Mouse (Mus musculus) forebrain, embryonic 14.5 days (tissue): ENCODE measurements around the gene Samd14. TPM values are rescaled to one million over a fixed set of nuclear protein-coding genes. Genes with fewer than 3 reads are reported as not detected.

Experiments
- ATAC-seq: fragments of 200-750 bp; cut with Nextera tagmentation; 2 replicates; pipeline ENCODE4 v1.8.0; 2017; ENCODE audit warnings: mild to moderate bottlenecking, moderate library complexity
- DNase-seq: peaks from one replicate; pipeline ENCODE4 v3.0.0-alpha.2; 2015; ENCODE audit warnings: low spot score
- H3K27ac ChIP-seq: fragments of 300-500 bp; sonication (generic); 2 replicates; pipeline ENCODE4 v1.5.1; 2014; ENCODE audit warnings: low read depth, mild to moderate bottlenecking, control low read depth, low read length, moderate library complexity
- H3K27me3 ChIP-seq: fragments of 300-500 bp; sonication (generic); replicated peaks from 2 replicates; pipeline ENCODE4 v1.6.1; 2014; ENCODE audit warnings: low read length, control low read depth, mixed read lengths; ENCODE audit not compliant: control insufficient read depth, insufficient read depth
- H3K36me3 ChIP-seq: fragments of 300-500 bp; sonication (generic); 2 replicates; pipeline ENCODE4 v1.6.1; 2014; ENCODE audit warnings: low read length, control low read depth; ENCODE audit not compliant: control insufficient read depth, insufficient read depth
- H3K4me1 ChIP-seq: fragments of 300-500 bp; sonication (generic); 2 replicates; pipeline ENCODE4 v1.6.1; 2014; ENCODE audit warnings: antibody characterized with exemption, low read length, control low read depth; ENCODE audit not compliant: control insufficient read depth, insufficient read depth
- H3K4me2 ChIP-seq: fragments of 300-500 bp; sonication (generic); 2 replicates; pipeline ENCODE4 v1.6.1; 2014; ENCODE audit warnings: mild to moderate bottlenecking, control low read depth, low read length
- H3K4me3 ChIP-seq: fragments of 300-500 bp; sonication (generic); 2 replicates; pipeline ENCODE4 v1.5.1; 2014; ENCODE audit warnings: low read depth, low read length, control low read depth
- H3K9ac ChIP-seq: fragments of 300-500 bp; sonication (generic); 2 replicates; pipeline ENCODE4 v1.6.1; 2014; ENCODE audit warnings: mild to moderate bottlenecking, low read length, control low read depth, moderate library complexity
- H3K9me3 ChIP-seq: fragments of 300-500 bp; sonication (generic); replicated peaks from 2 replicates; pipeline ENCODE4 v1.6.1; 2016; ENCODE audit warnings: low read length, control low read depth, mixed read lengths; ENCODE audit not compliant: control insufficient read depth
- WGBS: fragments of 180-500 bp; shearing (Covaris S2); extraction: QIAGEN DNeasy Blood & Tissue Kit; methylation state at CpG from one replicate; pipeline ENCODE4 v1.1.7; 2014; 5-methylcytosine and 5-hydroxymethylcytosine counted together
- polyA plus RNA-seq: library from polyadenylated mRNA; unstranded; fragments of >200 nt; fragmentation: Nextera tagmentation; extraction: Ambion mirVana; gene quantifications from 2 replicates; pipeline ENCODE4 v1.2.1, GENCODE M21; 2014

Samd14 gene
- polyA plus RNA-seq, 1 experiment from 2014 or later = 81.7 TPM

GRCm38 (mm10) chr11:95033617-95034016 lies 23.9 kb downstream of the Samd14 start:
- no peak overlapping the region for H3K9ac ChIP-seq
- no peaks in the 10 kb centered on the region for H3K36me3 ChIP-seq
- H3K4me3 ChIP-seq = no peak overlapping the region
- WGBS = 82% methylated on average over 14 of the region's 14 CpGs
- DNase-seq (no peak), ATAC-seq (no peak)
- no peaks in the 10 kb centered on the region for H3K4me1 ChIP-seq
- no peak overlapping the region for H3K4me2 ChIP-seq
- no peaks in the 10 kb centered on the region for H3K27me3 ChIP-seq
- H3K27ac ChIP-seq = no peak overlapping the region
- H3K9me3 ChIP-seq = no peaks in the 10 kb centered on the region

GRCm38 (mm10) chr11:95034902-95035301 lies 25.2 kb downstream of the Samd14 start:
- no peaks in the 10 kb centered on the region for H3K4me1 ChIP-seq
- H3K27me3 ChIP-seq = no peaks in the 10 kb centered on the region
- ATAC-seq (no peak), DNase-seq (no peak)
- no peaks in the 10 kb centered on the region for H3K9me3 ChIP-seq
- H3K27ac ChIP-seq = no peak overlapping the region
- H3K4me3 ChIP-seq = no peak overlapping the region
- H3K36me3 ChIP-seq = no peaks in the 10 kb centered on the region
- no peak overlapping the region for H3K4me2 ChIP-seq
- no peak overlapping the region for H3K9ac ChIP-seq
- 73% methylated on average over 10 of the region's 10 CpGs for WGBS

- ATAC-seq = no peak
- no peaks in the 10 kb centered on the region for H3K36me3 ChIP-seq
- H3K27ac ChIP-seq = no peak overlapping the region
- H3K9me3 ChIP-seq = no peaks in the 10 kb centered on the region
- peaks cover 7% of the 10 kb centered on the region; the same call in 1 of the 2 replicates for H3K4me1 ChIP-seq
- no peak overlapping the region for H3K4me3 ChIP-seq
- H3K9ac ChIP-seq = no peak overlapping the region
- no peak for DNase-seq
- no peak overlapping the region for H3K4me2 ChIP-seq
- 96% methylated on average over 5 of the region's 5 CpGs for WGBS
- no peaks in the 10 kb centered on the region for H3K27me3 ChIP-seq
Observed at GRCm38 (mm10) chr11:95036521-95036920, 26.8 kb downstream of the Samd14 start.

GRCm38 (mm10) chr11:95037306-95037705 lies 27.6 kb downstream of the Samd14 start:
- no peak for ATAC-seq
- Histone ChIP-seq H3K36me3 (no peaks in the 10 kb centered on the region), H3K9me3 (no peaks in the 10 kb centered on the region), H3K27ac (peak overlapping the region; percentile 39; the same call in 1 of the 2 replicates), H3K4me1 (peaks cover 10% of the 10 kb centered on the region; the same call in 1 of the 2 replicates), H3K9ac (no peak overlapping the region), H3K27me3 (no peaks in the 10 kb centered on the region), H3K4me3 (no peak overlapping the region), H3K4me2 (no peak overlapping the region)
- 58% methylated on average over 6 of the region's 6 CpGs for WGBS
- no peak for DNase-seq

GRCm38 (mm10) chr11:95038156-95038817 lies 28.6 kb downstream of the Samd14 start:
- Histone ChIP-seq H3K9ac (no peak overlapping the region), H3K27me3 (no peaks in the 10 kb centered on the region), H3K27ac (no peak overlapping the region), H3K9me3 (no peaks in the 10 kb centered on the region), H3K36me3 (no peaks in the 10 kb centered on the region), H3K4me2 (no peak overlapping the region), H3K4me3 (no peak overlapping the region), H3K4me1 (peaks cover 10% of the 10 kb centered on the region; the same call in 1 of the 2 replicates)
- ATAC-seq (no peak), DNase-seq (peak; percentile 22)
- WGBS = 63% methylated on average over 14 of the region's 14 CpGs

- whole genome bisulfite sequencing = 85% methylated on average over 13 of the region's 13 CpGs
- Histone ChIP-seq H3K9ac (no peak overlapping the region), H3K27ac (no peak overlapping the region), H3K36me3 (no peaks in the 10 kb centered on the region), H3K27me3 (no peaks in the 10 kb centered on the region), H3K4me2 (no peak overlapping the region), H3K4me3 (no peak overlapping the region), H3K9me3 (no peaks in the 10 kb centered on the region), H3K4me1 (peaks cover 10% of the 10 kb centered on the region; the same call in 1 of the 2 replicates)
- DNase-seq (no peak), ATAC-seq (no peak)
Observed at GRCm38 (mm10) chr11:95038818-95039655, 29.4 kb downstream of the Samd14 start.

- no peak overlapping the region for H3K9ac ChIP-seq
- peak overlapping the region; percentile 91; the same call in 1 of the 2 replicates for H3K4me2 ChIP-seq
- H3K9me3 ChIP-seq = no peaks in the 10 kb centered on the region
- no peaks in the 10 kb centered on the region for H3K27me3 ChIP-seq
- H3K4me3 ChIP-seq = no peak overlapping the region
- no peak overlapping the region for H3K27ac ChIP-seq
- ATAC-seq (no peak), DNase-seq (no peak)
- peaks cover 10% of the 10 kb centered on the region; the same call in 1 of the 2 replicates for H3K4me1 ChIP-seq
- H3K36me3 ChIP-seq = no peaks in the 10 kb centered on the region
- whole genome bisulfite sequencing = 89% methylated on average over 4 of the region's 4 CpGs
Observed at GRCm38 (mm10) chr11:95039766-95040165, 30.1 kb downstream of the Samd14 start.

- Histone ChIP-seq H3K4me3 (peak overlapping the region; percentile 69), H3K9me3 (no peaks in the 10 kb centered on the region), H3K4me2 (peak overlapping the region; percentile 91), H3K27me3 (no peaks in the 10 kb centered on the region), H3K27ac (peak overlapping the region; percentile 60), H3K9ac (peak overlapping the region; percentile 68), H3K4me1 (peaks cover 10% of the 10 kb centered on the region; the same call in 1 of the 2 replicates), H3K36me3 (no peaks in the 10 kb centered on the region)
- peak; percentile 24 for ATAC-seq
- under 1% methylated on average over 20 of the region's 20 CpGs for WGBS
- DNase-seq = peak; percentile 53
Observed at GRCm38 (mm10) chr11:95040491-95041138, 30.9 kb downstream of the Samd14 start.
